Mouse (Mus musculus) brain, embryonic 14.5 days (tissue): ENCODE measurements around the gene Sohlh2.

ENCODE experiments used
- CTCF ChIP-seq: fragments of 200-500 bp; IDR thresholded peaks from 2 replicates; pipeline ENCODE4 v1.5.1; 2012; ENCODE audit warnings: inconsistent platforms, mild to moderate bottlenecking, moderate library complexity, borderline replicate concordance; ENCODE audit not compliant: insufficient read depth, insufficient read length; ENCODE audit errors: extremely low read depth
- POLR2A ChIP-seq: fragments of 200-500 bp; IDR thresholded peaks from 2 replicates; pipeline ENCODE4 v1.6.1; 2012; ENCODE audit warnings: mild to moderate bottlenecking, inconsistent platforms, borderline replicate concordance; ENCODE audit not compliant: poor library complexity, insufficient read depth, insufficient read length, severe bottlenecking; ENCODE audit errors: extremely low read depth

DNA sequence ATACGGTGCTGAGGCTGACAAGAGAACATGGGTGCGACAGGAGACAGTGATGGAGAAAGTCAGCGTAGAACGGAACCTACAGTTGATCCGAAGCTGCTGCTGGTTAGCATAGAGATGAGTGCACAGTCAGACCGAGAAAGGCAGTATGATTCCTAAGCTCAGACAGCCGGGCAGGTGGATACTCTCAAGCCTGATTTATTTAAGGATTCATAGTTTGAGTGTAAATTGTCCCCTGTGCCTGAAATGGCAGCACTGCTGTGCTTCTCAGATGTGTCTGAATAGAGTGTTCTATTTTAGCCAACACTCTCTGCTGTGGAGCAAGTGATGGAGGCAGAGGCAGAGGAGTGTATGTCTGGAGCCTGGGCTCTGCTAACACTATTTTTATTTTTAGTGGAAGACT lies 27.7 kb upstream of the Sohlh2 start:
- TF ChIP-seq CTCF (no peak), POLR2A (no peak)
